Mouse (Mus musculus) E14TG2a.4 (cell line): ENCODE data around the gene Tepsin.

Experiments
- CTCF ChIP-seq: conservative IDR thresholded peaks from 2 replicates; pipeline ENCODE4 v1.5.1; 2014; ENCODE audit warnings: low read length
- NANOG ChIP-seq: IDR thresholded peaks from 2 replicates; pipeline ENCODE4 v1.6.1; 2014; ENCODE audit warnings: borderline replicate concordance, low read length, mixed read lengths

GRCm38 (mm10) chr11:120122126-120122525 lies 23.6 kb upstream of the Tepsin start:
- TF ChIP-seq CTCF (no peak), NANOG (no peak)
